Mouse (Mus musculus) gastrocnemius, postnatal 36 days (tissue): ENCODE results near the gene Sgce. TPM values are rescaled to one million over a fixed set of nuclear protein-coding genes. Genes with fewer than 3 reads are reported as not detected.
"Not testable (repeated sequence)": the region's sequence is repeated elsewhere in the genome, so short reads cannot be mapped to it uniquely, and the experiment has no call there.

ENCODE experiments used
- DNase-seq, 2 experiments: peaks; one replicate each; pipeline ENCODE4 v3.0.0; 2022
- intact Hi-C: fragments of 180-260 bp; cut with DNase I; formaldehyde crosslinking; loops from one replicate; pipeline ENCODE4 v1.15.1; 2025
- long read RNA-seq, 2 experiments: library from polyadenylated mRNA; stranded (forward); transcript quantifications; one replicate each; pipeline ENCODE4 v2.0.0; 2021
- total RNA-seq, 2 experiments: library from RNA; stranded (reverse); gene quantifications; 2 replicates each; pipeline ENCODE4 v1.2.3; 2021

The Sgce gene
- 1 to 10 TPM; 9.5 to 9.7 TPM for total RNA-seq
- long read RNA-seq, experiment 1, transcript Sgce-205 (11 exons, 1,696 nt), result major isoform, 7 of 9 reads
- long read RNA-seq, experiment 1, partial matches to known transcripts, result 2 of 9 reads
- long read RNA-seq, experiment 1, other reads (novel, unspliced or antisense), result 0 of 9 reads
- long read RNA-seq, experiment 2, partial matches to known transcripts, result 2 of 8 reads
- long read RNA-seq, experiment 2, other reads (novel, unspliced or antisense), result 1 of 8 reads

DNA sequence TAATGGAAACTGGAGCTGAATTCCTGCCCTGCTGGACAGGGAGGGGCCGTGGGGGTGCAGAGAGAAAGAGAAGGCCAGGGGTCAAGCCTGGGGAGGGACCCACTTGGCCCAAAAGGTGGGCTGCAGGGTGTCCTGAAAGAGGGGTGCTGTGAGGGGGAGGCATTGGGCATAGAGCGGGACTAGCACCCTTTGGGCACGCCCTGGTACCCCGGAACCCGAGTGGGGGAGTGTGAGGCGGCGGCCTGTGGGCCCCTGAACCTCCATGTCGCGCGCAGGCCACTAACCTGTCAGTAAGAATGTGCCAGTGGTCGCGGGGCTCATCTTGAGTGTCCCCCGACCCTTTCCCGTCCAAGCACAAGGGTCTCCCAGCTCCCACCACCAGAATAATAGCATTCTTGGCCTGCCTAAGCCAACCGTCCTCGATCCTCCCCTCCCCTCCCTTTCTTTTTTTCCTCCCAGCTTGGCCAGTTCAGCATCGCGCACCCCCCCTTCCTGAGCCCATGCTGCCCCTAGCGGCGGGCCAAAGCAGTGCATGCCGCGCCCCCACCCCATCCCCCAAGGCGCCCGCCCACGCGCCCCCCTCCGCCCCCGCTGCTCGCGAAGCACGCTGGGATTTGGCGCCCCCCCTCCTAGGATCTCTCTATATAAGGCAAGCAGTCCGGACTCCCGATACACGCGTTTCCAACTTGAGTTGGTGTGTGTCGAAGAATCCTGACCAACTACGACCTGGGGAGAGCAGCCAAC lies at the start of gene Sgce, which contains the start of gene Peg10:
Gene Sgce, minus strand, starts transcription at position 512 of the 744 bp plus-strand sequence.
Gene Peg10, plus strand, starts transcription at position 611 of the 744 bp plus-strand sequence.
- peak; percentile 58 to 69 for DNase-seq
- intact Hi-C loops, result loop anchor here (10.0 kb wide), 1 partner anchor 192 kb away; no protein-coding TSS in a partner anchor

DNA sequence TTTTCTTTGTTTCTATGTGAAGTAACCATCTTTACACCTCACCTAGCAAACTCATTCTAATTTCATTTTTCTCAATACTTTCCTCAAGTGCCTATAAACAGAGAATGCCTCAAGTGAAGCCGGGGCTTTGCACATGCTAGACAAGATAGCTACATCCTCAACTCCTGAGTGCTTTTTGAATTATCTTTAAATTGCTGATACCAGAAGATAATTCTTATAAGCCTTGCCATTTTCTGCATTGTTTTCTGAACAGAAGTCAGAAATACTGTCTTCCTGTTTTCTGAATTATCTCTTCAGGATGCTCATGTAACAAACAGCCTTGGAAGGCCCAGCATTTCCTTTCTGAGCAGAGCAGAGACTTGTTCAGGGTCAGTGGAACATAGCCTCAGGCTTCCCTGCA lies 49.3 kb upstream of the Sgce start:
- intact Hi-C loops, result no loop called here

DNA sequence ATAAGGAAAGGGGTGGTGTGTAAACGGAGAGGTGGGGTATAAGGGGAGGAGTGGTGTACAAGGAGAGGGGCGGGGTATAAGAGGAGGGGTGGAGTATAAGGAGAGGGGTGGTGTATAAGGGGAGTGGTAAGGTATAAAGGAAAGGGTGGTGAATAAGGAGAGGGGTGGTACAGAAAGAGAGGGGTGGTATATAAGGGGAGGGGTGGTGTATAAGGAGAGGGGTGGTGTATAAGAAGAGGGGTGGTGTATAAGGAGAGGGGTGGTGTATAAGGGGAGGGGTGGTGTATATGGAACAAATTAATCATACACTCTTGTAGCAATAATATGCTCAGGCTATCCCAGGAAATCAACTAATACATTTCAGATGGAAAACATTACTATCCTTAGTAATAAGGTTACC lies 15.2 kb upstream of the Sgce start:
- intact Hi-C loops, result no loop called here
- DNase-seq, result no peak

More for the DNA sequence above, 49.3 kb upstream of the Sgce start:
- no peak for DNase-seq

DNA sequence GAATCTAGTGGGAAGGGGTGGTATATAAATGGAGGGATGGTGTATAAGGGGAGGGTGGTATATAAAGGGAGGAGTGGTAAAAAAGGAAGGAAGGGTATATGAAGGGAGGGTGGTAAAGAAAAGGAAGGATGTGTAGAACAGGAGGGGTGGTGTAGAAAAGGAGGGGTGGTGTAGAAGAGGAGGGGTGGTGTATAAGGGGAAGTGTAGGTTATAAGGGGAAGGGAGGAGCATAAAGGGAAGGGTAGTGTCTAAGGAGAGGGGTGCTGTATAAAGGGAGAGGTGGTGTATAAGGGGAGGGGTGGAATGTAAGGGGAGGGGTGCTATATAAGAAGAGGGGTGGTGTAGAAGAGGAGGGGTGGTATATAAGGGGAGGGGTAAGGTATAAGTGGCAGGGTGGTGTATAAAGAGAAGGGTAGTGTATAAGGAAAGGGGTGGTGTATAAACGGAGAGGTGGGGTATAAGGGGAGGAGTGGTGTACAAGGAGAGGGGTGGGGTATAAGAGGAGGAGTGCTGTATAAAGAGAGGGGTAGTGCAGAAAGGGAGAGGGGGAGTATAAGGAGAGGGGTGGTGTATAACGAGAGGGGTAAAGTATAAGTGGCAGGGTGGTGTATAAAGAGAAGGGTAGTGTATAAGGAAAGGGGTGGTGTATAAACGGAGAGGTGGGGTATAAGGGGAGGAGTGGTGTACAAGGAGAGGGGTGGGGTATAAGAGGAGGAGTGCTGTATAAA lies 14.6 kb upstream of the Sgce start:
- intact Hi-C loops, result not testable (repeated sequence)

DNA sequence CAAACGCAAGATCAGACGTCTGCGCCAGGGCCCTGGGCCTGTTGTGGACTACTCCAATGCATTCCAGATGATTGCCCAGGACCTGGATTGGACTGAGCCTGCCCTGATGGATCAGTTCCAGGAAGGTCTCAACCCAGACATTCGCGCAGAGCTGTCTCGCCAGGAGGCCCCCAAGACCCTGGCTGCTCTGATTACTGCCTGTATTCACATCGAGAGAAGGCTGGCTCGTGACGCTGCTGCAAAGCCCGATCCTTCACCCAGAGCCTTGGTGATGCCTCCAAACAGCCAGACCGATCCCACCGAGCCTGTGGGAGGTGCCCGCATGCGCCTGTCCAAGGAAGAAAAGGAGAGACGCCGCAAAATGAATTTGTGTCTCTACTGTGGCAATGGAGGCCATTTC lies 7.9 kb upstream of the Sgce start:
- intact Hi-C loops, result no loop called here
- no peak for DNase-seq

More for the DNA sequence above, 14.6 kb upstream of the Sgce start:
- not testable (repeated sequence) for DNase-seq

DNA sequence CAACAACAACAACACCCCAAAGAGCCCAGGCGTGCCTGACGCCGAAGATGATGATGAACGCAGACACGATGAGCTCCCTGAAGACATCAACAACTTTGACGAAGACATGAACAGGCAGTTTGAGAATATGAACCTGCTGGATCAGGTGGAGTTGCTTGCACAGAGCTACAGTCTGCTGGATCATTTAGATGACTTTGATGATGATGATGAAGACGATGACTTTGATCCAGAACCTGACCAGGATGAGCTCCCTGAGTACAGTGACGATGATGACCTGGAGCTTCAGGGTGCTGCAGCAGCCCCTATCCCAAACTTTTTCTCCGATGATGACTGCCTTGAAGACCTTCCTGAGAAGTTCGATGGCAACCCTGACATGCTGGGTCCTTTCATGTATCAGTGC lies 7.3 kb upstream of the Sgce start:
- intact Hi-C loops, result no loop called here
- no peak for DNase-seq

DNA sequence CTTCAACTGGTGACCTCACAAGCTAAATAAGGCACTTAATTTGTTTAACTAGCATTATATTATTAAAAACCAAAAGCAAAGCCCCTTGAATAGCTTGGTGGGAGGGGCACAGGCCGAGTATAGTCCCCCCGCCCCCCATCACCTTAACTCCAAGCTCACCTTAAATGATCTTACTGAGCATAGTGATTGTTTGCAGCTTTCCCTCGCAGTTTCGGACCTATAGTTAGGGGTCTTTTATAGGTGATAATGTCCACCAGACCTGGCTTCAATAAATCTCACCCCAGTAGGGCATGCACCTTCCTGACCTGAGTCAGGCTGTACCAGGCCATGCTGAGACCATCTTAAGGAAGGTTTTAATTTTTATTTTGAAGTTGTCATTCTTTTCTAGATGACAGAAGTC lies 4.3 kb upstream of the Sgce start:
- intact Hi-C loops, result no loop called here
- no peak for DNase-seq

DNA sequence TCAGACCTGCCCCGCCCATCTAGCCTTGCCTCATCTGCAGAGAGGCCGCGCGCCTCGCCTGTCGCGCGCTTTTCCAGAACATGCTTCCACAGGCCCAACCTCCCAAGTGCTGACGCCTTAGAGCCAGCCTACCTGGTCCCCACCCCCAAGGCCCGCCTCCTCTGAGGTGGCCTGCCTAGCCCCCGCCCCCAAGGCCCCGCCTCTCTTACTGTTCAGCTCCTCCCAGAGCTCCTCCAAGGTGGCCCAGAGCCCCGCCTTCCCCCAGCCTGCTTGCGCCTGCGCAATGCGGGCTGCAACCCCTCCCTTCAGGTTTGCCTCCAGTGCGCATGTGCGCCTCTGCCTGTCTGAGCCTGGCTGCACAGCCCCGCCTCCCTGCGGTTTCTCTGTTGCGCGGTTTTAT lies 2.1 kb upstream of the Sgce start:
- intact Hi-C loops, result loop anchor here (10.0 kb wide), 1 partner anchor 194 kb away; no protein-coding TSS in a partner anchor
- DNase-seq, result peak; percentile 91 to 96

DNA sequence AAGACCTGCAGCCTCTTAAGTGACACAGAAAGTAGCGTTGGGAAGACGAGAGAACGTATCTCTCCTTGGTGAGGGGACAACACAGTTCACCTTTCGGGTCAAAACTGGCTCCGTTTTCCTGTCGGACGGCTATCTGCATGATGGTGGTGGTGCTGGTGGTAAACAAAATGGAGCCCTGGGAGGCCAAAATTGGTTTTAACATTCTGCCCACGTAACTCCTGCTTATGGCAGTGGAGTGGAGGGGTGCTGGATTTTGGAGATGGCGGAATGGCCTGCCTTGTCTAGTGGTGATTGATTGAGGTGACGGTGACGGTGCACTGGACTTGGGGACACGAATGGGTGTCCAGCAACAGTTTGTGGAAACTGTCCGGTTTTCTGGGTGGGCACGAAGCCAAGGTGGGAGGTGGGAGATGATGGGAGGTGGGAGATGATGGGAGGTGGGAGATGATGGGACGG lies 1.5 kb upstream of the Sgce start:
- intact Hi-C loops, result loop anchor here (10.0 kb wide), 1 partner anchor 194 kb away; no protein-coding TSS in a partner anchor
- peak in 1 of 2 experiments; percentile 23 for DNase-seq

DNA sequence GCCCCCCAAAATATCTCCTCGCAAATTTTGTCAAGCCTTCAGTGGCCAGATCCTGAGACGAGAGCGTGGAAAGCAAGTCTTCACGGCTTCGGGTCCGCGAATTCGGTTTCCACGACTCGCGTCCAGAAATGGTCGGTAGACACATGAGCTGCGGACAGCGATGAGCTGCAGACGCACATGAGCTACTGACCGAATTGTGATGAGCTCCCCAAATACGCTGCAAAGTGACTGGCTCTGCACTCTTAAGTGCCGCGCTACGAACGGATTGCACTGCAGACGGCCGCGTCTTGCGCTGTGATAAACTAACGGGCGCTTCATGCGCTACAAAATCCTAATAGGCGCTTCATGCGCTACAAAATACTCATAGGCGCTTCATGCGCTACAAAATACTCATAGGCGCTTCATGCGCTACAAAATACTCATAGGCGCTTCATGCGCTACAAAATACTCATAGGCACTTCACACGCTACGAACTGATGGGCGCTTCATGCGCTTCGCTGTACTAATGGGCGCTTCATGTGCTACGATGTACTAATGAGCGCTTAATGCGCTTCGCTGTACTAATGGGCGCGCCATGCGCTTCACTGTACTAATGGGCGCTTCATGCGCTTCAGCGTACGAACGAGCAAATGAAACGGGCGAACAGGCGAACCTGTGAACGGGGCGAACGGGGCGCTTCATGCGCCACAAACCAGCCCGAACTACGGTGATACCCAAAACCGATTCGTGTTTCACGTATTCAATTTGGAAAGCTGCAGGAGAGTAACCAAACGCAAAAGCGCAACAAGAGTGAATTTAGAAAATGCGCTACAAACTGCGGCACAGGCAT lies 884 bp upstream of the Sgce start:
- DNase-seq, result peak in 1 of 2 experiments; percentile 37
- intact Hi-C loops, result loop anchor here (10.0 kb wide), 1 partner anchor 193 kb away; no protein-coding TSS in a partner anchor

DNA sequence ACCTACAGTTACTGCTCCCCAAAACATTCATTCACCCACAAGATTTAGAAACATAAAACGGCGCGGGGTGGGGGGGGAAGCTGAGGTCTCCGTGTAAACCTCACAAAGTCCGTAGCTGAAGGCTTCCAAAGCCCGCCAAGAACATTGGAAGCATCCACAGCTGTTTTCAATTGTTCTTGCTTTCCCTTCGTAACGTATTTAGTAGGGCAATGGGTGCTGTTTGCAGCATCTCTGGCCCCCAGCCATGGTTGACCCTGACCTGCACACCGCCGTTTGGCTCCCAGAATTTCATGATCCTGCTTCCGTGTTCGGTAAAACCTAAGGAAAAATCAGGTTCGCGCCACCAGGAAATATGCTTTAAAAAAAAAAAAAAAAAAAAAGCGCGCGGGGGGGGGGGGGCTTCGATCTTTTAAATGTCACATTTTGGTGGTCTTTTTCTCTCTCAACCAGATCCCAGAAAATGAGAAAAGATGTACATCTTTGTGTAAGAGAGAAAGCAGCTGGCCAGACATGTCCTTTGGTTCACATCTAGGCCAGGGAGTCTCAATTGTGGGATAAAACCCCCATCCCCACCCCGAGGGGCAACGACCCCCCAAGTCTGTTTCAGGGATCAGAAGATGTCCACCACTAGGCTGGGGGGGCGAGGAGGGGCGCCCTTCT lies 841 bp downstream of the Sgce start:
- no peak for DNase-seq
- intact Hi-C loops, result loop anchor here (10.0 kb wide), 1 partner anchor 191 kb away; no protein-coding TSS in a partner anchor

DNA sequence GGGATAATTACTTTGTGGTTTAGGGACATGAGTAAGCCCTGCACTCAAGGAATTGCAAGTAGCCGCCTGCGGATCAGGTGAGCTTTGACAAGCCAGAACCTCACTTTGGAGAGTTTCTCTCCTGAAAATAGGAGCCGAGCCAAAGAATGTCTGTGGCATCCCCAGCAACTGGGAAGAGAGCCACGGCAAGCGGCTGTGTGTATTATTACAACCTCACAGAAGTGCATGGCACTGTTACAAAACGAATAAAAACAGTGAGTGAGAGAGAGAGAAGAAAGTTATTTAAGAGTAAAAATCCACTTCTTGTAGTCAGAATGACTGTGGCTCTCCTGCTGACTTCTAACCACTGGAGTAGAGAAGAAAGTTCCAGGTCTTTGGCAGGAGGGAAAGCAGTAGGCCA lies 6.5 kb downstream of the Sgce start:
- intact Hi-C loops, result loop anchor here (10.0 kb wide), 1 partner anchor 186 kb away; no protein-coding TSS in a partner anchor
- peak; percentile 15 to 19 for DNase-seq

DNA sequence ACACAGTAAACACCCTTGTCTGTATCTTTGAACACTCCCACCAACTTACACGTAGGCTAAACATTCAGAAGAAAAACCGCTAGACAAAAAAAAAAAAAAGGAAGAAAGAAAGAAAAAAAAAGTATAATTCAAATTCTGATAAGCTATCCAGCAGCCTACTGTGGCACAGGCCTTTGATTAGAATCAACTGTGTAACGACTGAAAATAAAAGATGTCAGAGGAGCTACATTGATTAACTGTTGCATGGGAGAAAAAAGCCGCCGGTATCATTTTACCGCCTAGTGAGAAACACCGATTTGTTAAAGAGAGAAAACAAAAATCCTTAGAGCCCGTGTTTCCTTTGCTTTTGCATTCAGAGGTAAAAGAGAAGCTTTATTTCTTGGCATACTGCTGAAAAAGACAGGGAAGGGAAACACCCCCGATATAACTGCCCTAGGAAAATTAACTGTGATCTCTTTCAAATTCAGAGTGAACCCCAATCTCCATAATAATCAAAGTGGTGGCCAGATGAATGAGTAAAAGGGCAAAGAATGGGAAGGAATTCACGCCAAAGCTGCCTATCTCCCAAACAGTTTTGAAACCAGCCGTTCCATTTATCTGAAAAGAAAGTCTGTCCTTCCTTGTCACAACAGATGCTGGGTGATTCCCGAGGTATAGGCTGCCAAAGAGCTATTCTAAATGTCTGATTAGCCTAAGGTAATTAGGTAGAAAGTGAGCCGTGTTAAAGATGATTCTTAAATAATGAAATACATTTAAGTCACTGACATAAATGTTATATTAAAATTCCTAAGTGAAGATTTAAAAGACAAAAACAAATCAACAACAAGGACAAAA lies 7.3 kb downstream of the Sgce start:
- intact Hi-C loops, result loop anchor here (10.0 kb wide), 1 partner anchor 185 kb away; no protein-coding TSS in a partner anchor

DNA sequence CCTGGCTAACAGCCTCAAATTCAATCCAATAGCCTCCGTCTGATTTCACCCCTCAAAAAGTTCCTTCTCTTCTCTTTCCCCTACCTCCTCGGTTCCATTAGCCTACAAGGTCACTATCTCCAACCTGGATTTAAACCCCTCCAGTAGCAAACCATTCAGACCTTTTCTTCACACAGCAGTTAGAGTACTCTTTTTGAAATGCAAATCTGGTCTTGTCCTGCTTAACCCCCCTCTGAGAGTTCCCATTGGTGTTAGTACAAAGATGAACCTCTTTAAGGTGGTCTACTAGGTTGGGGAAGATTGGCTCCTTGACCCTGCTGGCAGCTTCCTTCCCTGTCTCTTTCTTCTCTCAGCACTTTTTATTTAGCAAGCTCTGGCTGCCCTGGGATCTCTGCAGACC lies 8.3 kb downstream of the Sgce start:
- DNase-seq, result no peak

More for the DNA sequence above, 7.3 kb downstream of the Sgce start:
- no peak for DNase-seq

DNA sequence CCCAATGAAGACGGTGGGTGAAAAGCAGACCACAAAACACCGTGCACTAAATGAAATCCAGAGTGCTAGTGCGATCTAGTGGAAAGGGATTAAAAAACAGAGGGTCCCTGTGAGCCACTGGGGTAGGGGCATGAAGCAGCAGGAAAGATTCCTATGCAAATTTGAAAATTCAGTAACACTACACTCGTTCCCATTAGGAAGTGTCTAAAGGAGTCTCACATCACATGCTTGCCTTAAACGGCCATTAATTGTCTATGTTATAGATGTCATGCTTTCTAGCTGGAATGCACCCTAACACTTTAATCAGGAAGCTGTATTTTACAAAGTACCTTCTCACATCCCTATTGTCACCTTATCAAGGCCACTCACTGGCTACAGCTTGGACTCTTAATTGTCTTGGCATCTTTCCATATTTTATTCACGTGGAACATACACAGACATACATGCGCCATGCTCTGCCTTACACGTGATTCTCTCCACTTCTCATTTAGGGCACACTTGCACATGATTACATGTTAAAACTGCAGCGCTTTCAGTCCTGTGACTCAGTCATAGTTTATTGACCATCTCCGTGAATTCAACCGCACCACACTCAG lies 8.9 kb downstream of the Sgce start:
- intact Hi-C loops, result no loop called here

More for the DNA sequence above, 8.3 kb downstream of the Sgce start:
- intact Hi-C loops, result no loop called here

DNA sequence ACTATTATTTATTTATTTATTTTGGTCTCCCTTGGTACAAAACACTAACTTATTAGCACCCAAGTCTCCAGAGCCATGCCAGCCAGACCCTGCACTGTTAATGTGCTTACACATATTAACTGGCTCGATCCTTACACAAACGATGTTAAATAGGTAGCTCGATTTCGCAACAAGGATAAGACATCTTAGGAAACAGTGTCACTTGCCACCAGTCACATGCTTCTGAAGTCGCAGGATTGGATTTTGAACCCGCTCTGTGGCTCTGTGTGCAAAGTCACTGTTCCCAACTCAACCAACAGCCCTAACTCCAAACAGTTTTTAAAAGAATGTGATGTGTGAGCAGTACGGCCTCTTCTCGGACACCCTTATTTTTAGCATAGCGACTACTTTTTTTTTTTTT lies 10.6 kb downstream of the Sgce start:
- intact Hi-C loops, result no loop called here
- no peak for DNase-seq

More for the DNA sequence above, 8.9 kb downstream of the Sgce start:
- no peak for DNase-seq

DNA sequence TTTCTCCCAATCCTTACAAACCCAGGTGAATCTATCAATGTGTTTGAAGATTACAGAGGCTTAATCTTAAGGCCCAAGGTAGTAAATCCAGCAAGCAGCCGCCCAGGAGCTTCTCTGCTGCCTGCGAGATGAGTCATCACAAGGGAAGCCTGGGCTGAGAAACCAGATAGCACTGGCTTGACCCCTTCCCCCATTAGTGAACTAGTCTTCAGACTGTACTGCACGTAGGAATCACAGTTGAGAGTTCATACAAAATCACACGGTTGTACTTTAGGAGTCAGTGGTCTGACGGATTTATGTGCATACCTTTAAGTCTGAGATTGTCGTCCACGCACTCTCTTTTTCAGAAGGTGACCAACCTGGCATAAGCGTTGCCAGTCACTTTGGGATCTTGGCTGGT lies 13.8 kb downstream of the Sgce start:
- no peak for DNase-seq
- intact Hi-C loops, result no loop called here

DNA sequence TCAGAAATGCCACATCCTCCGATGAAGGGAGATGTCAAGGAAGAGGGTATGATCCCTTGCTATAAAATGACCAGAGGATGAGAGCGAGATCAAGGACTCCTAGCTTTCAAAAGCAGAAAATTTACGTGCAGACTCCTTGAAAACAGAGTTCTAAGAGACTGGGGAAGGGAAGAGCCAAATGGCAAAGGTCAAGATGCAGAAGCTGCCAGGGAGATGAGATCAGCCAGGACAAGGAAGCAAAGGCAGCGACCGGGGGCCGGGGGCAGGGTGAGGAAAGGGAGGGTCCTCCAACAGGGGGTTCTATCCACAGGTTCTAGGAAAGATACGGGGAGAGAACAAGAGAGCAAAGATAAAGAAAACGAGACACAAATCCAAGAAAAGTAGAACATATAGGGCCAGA lies 15.3 kb downstream of the Sgce start:
- no peak for DNase-seq
- intact Hi-C loops, result no loop called here
